ENCODE assay signal across 8 mouse cellular contexts in the genomic region with DNA sequence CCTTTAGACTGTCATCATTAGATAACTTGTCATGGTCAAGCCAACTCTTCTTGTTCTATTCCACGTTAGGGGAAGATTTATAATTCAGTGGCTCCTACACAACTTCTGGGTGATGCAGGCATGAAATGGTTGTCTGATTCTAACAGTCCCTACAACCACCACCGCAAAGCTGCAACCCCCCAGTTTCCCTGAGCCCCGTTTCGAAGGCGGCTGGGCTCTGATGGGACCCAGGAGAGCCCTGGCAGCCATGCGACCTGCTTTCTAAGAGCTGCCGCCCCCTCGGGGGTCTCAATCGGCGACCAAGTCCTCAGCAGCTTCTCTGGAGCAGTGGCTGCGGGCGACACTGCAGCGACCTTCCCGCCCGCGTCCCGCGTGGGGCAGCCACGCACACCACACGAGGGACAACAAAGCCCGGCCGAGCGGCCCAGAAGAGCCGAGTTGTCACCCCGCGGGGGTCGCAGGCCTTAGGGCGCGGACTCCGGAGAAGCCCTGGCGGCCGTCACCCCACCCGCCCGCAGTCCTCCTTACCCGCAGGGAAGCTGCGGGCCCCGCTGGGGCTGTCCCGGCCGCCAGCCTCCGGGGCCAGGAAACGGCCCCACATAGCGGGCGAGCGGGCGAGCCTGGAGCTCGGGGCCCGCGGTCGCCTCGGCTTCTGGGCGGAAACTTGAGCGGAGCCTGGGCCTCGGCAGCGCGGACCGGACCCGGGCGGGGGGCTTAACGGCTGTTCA. TPM values are rescaled to one million over a fixed set of nuclear protein-coding genes. Genes with fewer than 3 reads are reported as not detected.
A peak's percentile ranks its signal among the peaks of the same experiment; 100 is the strongest.
DNase-seq lines count a peak whose midpoint lies in the region; ATAC-seq and TF ChIP-seq lines count a peak whose summit lies in the region.

No protein-coding gene starts in this region.

- no peak for TF ChIP-seq CTCF in kidney, adult 2 months (conservative IDR thresholded peaks at IDR 0.05; ENCODE audit: insufficient read depth, insufficient read length, low read depth, low read length)
- no peak for TF ChIP-seq CTCF in heart, postnatal 0 days (IDR thresholded peaks at IDR 0.05; ENCODE audit: low read depth)
- no peak for TF ChIP-seq CTCF in stomach, postnatal 0 days (IDR thresholded peaks at IDR 0.05; ENCODE audit: low read depth)

- peak; percentile 82 for ATAC-seq in embryonic facial prominence, embryonic 11.5 days (replicated peaks; ENCODE audit: insufficient number of reproducible peaks, low FRiP score, low TSS enrichment, low read depth)
- peak; percentile 72 for ATAC-seq in heart, postnatal 0 days (ENCODE audit: insufficient read depth, low read depth)
- ATAC-seq in midbrain, embryonic 12.5 days (ENCODE audit: low FRiP score, low read depth) = peak; percentile 87
- peak; percentile 88 for ATAC-seq in stomach, postnatal 0 days (ENCODE audit: low FRiP score, low TSS enrichment)

- H3K4me1 ChIP-seq in kidney, adult 2 months (ENCODE audit: control insufficient read depth, insufficient read depth, low read length) = peaks cover 13% of the 10 kb centered on the region; the same call in 1 of the 2 replicates
- H3K4me1 ChIP-seq in embryonic facial prominence, embryonic 11.5 days (ENCODE audit: control insufficient read depth, insufficient read depth, low read length) = no peaks in the 10 kb centered on the region
- peaks cover 19% of the 10 kb centered on the region for H3K4me1 ChIP-seq in heart, postnatal 0 days (ENCODE audit: control insufficient read depth, insufficient read depth)
- H3K4me1 ChIP-seq in midbrain, embryonic 12.5 days = peaks cover 20% of the 10 kb centered on the region; the same call in 1 of the 2 replicates
- no peaks in the 10 kb centered on the region for H3K4me1 ChIP-seq in stomach, postnatal 0 days (replicated peaks; ENCODE audit: control insufficient read depth, insufficient read depth)

- no peaks in the 10 kb centered on the region for H3K9me3 ChIP-seq in embryonic facial prominence, embryonic 11.5 days (replicated peaks; ENCODE audit: control insufficient read depth, low read length)
- H3K9me3 ChIP-seq in heart, postnatal 0 days (replicated peaks; ENCODE audit: control insufficient read depth, low read length) = no peaks in the 10 kb centered on the region
- no peaks in the 10 kb centered on the region for H3K9me3 ChIP-seq in midbrain, embryonic 12.5 days
- H3K9me3 ChIP-seq in stomach, postnatal 0 days (ENCODE audit: control insufficient read depth, low read length) = no peaks in the 10 kb centered on the region

- no peak for DNase-seq in kidney, adult 2 months
- DNase-seq in kidney, postnatal 4 days = no peak
- DNase-seq in Muller cell, postnatal 12 days (ENCODE audit: inconsistent ontology term) = peak; percentile 19
- no peak for DNase-seq in embryonic facial prominence, embryonic 11.5 days (ENCODE audit: low spot score)
- peak; percentile 41 for DNase-seq in heart, postnatal 0 days (ENCODE audit: low spot score)
- peak; percentile 56 to 67 for DNase-seq in left cerebral cortex, postnatal 36 days (ENCODE audit: low spot score in 2 of 2)
- no peak for DNase-seq in stomach, postnatal 0 days (ENCODE audit: low spot score)

- H3K27me3 ChIP-seq in kidney, adult 2 months (replicated peaks; ENCODE audit: control insufficient read depth, insufficient read depth, low read length) = no peaks in the 10 kb centered on the region
- no peaks in the 10 kb centered on the region for H3K27me3 ChIP-seq in embryonic facial prominence, embryonic 11.5 days (ENCODE audit: control insufficient read depth, insufficient read depth, low read length)
- no peaks in the 10 kb centered on the region for H3K27me3 ChIP-seq in heart, postnatal 0 days (ENCODE audit: control insufficient read depth, insufficient read depth, low read length)
- H3K27me3 ChIP-seq in midbrain, embryonic 12.5 days = no peaks in the 10 kb centered on the region
- no peaks in the 10 kb centered on the region for H3K27me3 ChIP-seq in stomach, postnatal 0 days (ENCODE audit: control insufficient read depth, insufficient read depth, low read length)

- peak overlapping the region; percentile 97 for H3K4me3 ChIP-seq in kidney, adult 2 months (ENCODE audit: insufficient read depth, low read depth, low read length)
- peak overlapping the region; percentile 91 for H3K4me3 ChIP-seq in embryonic facial prominence, embryonic 11.5 days (ENCODE audit: low read depth, low read length)
- H3K4me3 ChIP-seq in heart, postnatal 0 days (ENCODE audit: low read depth, low read length) = peak overlapping the region; percentile 94
- H3K4me3 ChIP-seq in midbrain, embryonic 12.5 days = peak overlapping the region; percentile 91
- H3K4me3 ChIP-seq in stomach, postnatal 0 days (ENCODE audit: low read depth, low read length) = peak overlapping the region; percentile 91

- 1% methylated on average over 59 of the region's 59 CpGs for WGBS in kidney, adult 2 months
- under 1% methylated on average over 59 of the region's 59 CpGs for WGBS in embryonic facial prominence, embryonic 11.5 days
- under 1% methylated on average over 48 of the region's 59 CpGs for WGBS in heart, postnatal 0 days
- under 1% methylated on average over 56 of the region's 59 CpGs for WGBS in midbrain, embryonic 12.5 days
- 1% methylated on average over 42 of the region's 59 CpGs for WGBS in stomach, postnatal 0 days

- no peaks in the 10 kb centered on the region for H3K36me3 ChIP-seq in kidney, adult 2 months (ENCODE audit: control insufficient read depth, insufficient read depth, low read length)
- no peaks in the 10 kb centered on the region for H3K36me3 ChIP-seq in embryonic facial prominence, embryonic 11.5 days (replicated peaks; ENCODE audit: control insufficient read depth, insufficient read depth, low read depth, low read length)
- H3K36me3 ChIP-seq in heart, postnatal 0 days (replicated peaks; ENCODE audit: control insufficient read depth, insufficient read depth, low read length) = no peaks in the 10 kb centered on the region
- no peaks in the 10 kb centered on the region for H3K36me3 ChIP-seq in midbrain, embryonic 12.5 days
- no peaks in the 10 kb centered on the region for H3K36me3 ChIP-seq in stomach, postnatal 0 days (ENCODE audit: control insufficient read depth, insufficient read depth, low read length)

- intact Hi-C loops in left cerebral cortex, postnatal 36 days (cut with DNase I) = no loop called here

- peak overlapping the region; percentile 90 for H3K27ac ChIP-seq in kidney, adult 2 months (ENCODE audit: insufficient read depth, low read depth, low read length)
- peak overlapping the region; percentile 91 for H3K27ac ChIP-seq in embryonic facial prominence, embryonic 11.5 days (replicated peaks; ENCODE audit: low read depth, low read length)
- H3K27ac ChIP-seq in heart, postnatal 0 days (ENCODE audit: low read depth) = peak overlapping the region; percentile 98
- peak overlapping the region; percentile 97 for H3K27ac ChIP-seq in midbrain, embryonic 12.5 days (replicated peaks)
- peak overlapping the region; percentile 95 for H3K27ac ChIP-seq in stomach, postnatal 0 days (replicated peaks)

- peak overlapping the region; percentile 71 for H3K4me2 ChIP-seq in embryonic facial prominence, embryonic 11.5 days (ENCODE audit: low read depth, low read length)
- H3K4me2 ChIP-seq in heart, postnatal 0 days (ENCODE audit: low read depth, low read length) = peak overlapping the region; percentile 82
- peak overlapping the region; percentile 69 for H3K4me2 ChIP-seq in midbrain, embryonic 12.5 days (replicated peaks)
- peak overlapping the region; percentile 63 for H3K4me2 ChIP-seq in stomach, postnatal 0 days (replicated peaks; ENCODE audit: low read depth)

- no peak for TF ChIP-seq EP300 in heart, postnatal 0 days (IDR thresholded peaks at IDR 0.05; ENCODE audit: low read depth)
- no peak for TF ChIP-seq EP300 in stomach, postnatal 0 days (optimal IDR thresholded peaks at IDR 0.05)

- H3K9ac ChIP-seq in embryonic facial prominence, embryonic 11.5 days (replicated peaks; ENCODE audit: low read length) = peak overlapping the region; percentile 97
- H3K9ac ChIP-seq in heart, postnatal 0 days (replicated peaks; ENCODE audit: low read depth, low read length) = peak overlapping the region; percentile 99
- peak overlapping the region; percentile 96 for H3K9ac ChIP-seq in midbrain, embryonic 12.5 days (replicated peaks)
- peak overlapping the region; percentile 93 for H3K9ac ChIP-seq in stomach, postnatal 0 days (ENCODE audit: low read length)

- no peak for TF ChIP-seq POLR2A in kidney, adult 2 months (IDR thresholded peaks at IDR 0.05; ENCODE audit: low read depth, low read length)

RNA-seq across cellular contexts. Expression of gene Cep85l, which starts 0.6 kb away (rescaled TPM):
- 1.7 and 2.3 TPM in 2 replicates for polyA plus RNA-seq in kidney, adult 2 months (2012; rRNA removed)
- 4.7 and 6.6 TPM in 2 replicates for polyA plus RNA-seq in embryonic facial prominence, embryonic 11.5 days (2014; fragmentation: Nextera tagmentation; extraction: Ambion mirVana)
- total RNA-seq in heart, postnatal 0 days (2014; rRNA removed; ENCODE audit: low replicate concordance) = 17.6 and 21.2 TPM in 2 replicates
- 3.3 and 4.1 TPM in 2 replicates for polyA plus RNA-seq in heart, postnatal 0 days (2015; fragmentation: Nextera tagmentation; extraction: Ambion mirVana)
- total RNA-seq in left cerebral cortex, postnatal 36 days (2021) = 10 to 100 TPM; 19.4 to 19.8 TPM
- 6.9 and 7.2 TPM in 2 replicates for polyA plus RNA-seq in midbrain, embryonic 12.5 days (2016; fragmentation: Nextera tagmentation; extraction: Ambion mirVana)
- 1.6 and 2.0 TPM in 2 replicates for polyA plus RNA-seq in stomach, postnatal 0 days (2015; fragmentation: Nextera tagmentation; extraction: Ambion mirVana)

RNA-seq across cellular contexts. Expression of gene Pln, which starts 41.7 kb away (rescaled TPM):
- 5.5 and 10.8 TPM in 2 replicates for polyA plus RNA-seq in kidney, adult 2 months (2012; rRNA removed)
- polyA plus RNA-seq in embryonic facial prominence, embryonic 11.5 days (2014; fragmentation: Nextera tagmentation; extraction: Ambion mirVana) = 1.0 and 2.7 TPM in 2 replicates
- 3,810 and 4,371 TPM in 2 replicates for total RNA-seq in heart, postnatal 0 days (2014; rRNA removed; ENCODE audit: low replicate concordance)
- polyA plus RNA-seq in heart, postnatal 0 days (2015; fragmentation: Nextera tagmentation; extraction: Ambion mirVana) = 3,198 and 3,248 TPM in 2 replicates
- 1 to 10 TPM; 1.8 to 3.3 TPM for total RNA-seq in left cerebral cortex, postnatal 36 days (2021)
- 2.0 and 3.0 TPM in 2 replicates for polyA plus RNA-seq in midbrain, embryonic 12.5 days (2016; fragmentation: Nextera tagmentation; extraction: Ambion mirVana)
- polyA plus RNA-seq in stomach, postnatal 0 days (2015; fragmentation: Nextera tagmentation; extraction: Ambion mirVana) = 21.2 and 22.8 TPM in 2 replicates

Comparison
In these comparisons a context has a peak if more than half of its experiments do, and no peak if none do; other contexts are left out.
1. DNase-seq: peak in Muller cell, postnatal 12 days (single experiment), heart, postnatal 0 days (single experiment) and left cerebral cortex, postnatal 36 days (2 of 2); none in kidney, adult 2 months (single experiment), kidney, postnatal 4 days (0 of 2), embryonic facial prominence, embryonic 11.5 days (single experiment) and stomach, postnatal 0 days (single experiment).
2. RNA of gene Pln, which starts 41.7 kb away (polyA plus RNA-seq): 3,198 to 3,248 TPM in heart, postnatal 0 days; 21.2 to 22.8 TPM in stomach, postnatal 0 days, 5.5 to 10.8 TPM in kidney, adult 2 months, 1.0 to 2.7 TPM in embryonic facial prominence, embryonic 11.5 days and 2.0 to 3.0 TPM in midbrain, embryonic 12.5 days; every median in the first group is over 100 times any median in the second.
3. Peak in every context shown above with its lines, with median percentiles within 50 percentile points of each other: H3K27ac ChIP-seq, H3K4me3 ChIP-seq, ATAC-seq, H3K4me2 ChIP-seq and H3K9ac ChIP-seq.